Mouse (Mus musculus): ENCODE data around the gene Fam102b. TPM values are rescaled to one million over a fixed set of nuclear protein-coding genes. Genes with fewer than 3 reads are reported as not detected.

Fam102b gene
- total RNA-seq, 2 experiments from 2014 or later: 14.8 to 18.0 TPM

DNA sequence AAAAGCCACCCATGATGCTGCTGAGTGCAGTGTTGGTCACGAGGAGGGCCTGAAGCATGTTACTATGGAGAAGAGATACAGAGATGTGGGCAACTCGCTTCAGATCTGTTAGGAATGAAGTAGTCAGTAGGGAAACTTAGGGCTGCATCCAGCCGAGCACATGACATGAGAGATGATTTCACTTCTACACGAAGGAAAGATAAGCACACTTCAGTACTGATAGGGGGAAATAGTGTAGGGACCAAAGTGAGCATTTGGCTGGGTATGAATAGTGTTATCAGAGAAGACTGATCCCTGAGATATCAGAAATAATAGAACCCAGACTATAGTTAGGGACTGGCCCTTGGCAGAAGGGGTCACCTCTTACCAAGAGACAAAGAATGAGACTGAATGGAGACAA lies 14.8 kb downstream of the Fam102b start:
- DNase-seq: no peak

DNA sequence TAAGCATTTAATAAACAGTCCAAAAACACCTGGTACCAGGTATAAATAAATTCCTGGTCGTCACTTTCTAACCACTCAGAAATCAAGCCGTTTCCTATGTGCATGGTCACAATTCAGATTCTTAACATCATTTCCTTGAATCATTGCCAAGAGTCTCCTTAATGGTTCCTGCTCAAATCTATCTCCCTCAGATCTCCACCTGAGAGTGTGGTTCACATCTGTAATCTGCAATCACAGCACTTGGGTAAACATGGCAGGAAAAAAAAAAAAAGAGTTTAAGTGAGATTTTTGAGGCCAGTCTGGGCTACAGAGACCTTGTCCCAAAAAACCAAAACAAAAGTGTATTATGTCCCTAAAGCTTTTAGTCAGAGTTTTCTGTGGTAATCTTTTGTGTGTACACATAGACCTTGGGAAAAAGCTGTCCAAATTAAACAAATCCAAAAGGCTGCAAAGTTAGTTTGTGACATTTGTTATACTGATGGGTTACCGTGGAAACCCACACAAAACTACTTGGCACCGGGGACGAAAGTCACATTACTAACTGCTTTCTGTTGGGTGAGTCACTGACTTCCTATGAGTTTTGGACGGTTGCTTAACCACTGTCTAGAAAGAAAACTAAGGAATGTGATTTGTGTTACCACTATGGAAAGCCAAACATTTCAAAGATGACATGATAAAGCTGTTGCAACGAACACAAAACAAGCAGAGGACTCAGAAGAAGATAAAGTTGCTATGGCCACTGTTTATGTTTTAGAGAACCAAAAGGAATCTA lies 16.7 kb downstream of the Fam102b start:
- DNase-seq: peak; percentile 41

DNA sequence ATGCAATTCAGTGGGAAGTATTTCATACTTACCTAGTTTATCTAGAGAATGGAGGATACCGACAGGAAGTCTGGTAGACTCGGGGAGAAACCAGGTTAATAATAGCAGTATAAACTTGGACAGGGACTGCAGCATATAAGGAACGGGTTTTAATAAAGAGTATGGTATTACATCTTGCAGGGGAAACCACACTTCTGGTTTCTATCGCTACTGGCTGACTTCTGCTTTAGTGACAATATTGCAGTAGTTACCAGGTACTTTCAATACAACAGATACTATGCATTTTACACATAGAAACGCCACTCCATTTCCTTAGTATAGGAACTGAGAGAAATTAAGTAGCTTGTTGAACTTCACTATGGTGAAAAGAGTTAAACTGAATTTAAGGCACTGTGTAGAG lies 19.2 kb downstream of the Fam102b start:
- DNase-seq: no peak

DNA sequence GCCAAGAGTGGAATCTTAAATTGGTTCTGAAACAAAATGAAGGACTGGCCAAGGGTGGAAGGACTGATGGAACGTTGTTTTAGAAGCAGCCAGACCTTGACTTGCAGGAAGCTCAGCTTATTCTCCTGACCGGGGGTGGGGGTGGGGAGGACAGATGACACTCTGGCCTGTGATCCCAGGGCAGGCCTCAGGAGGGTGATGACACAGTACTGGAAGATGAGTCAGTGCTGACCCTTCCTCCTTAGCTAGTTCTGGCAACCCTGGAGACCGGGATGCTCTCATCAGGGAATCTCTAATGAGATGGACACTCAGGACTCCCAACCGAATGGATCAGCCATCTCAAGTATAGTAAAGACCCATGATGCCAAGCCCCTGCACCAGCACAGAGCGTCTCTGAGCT lies 21.6 kb downstream of the Fam102b start:
- no peak for DNase-seq

DNA sequence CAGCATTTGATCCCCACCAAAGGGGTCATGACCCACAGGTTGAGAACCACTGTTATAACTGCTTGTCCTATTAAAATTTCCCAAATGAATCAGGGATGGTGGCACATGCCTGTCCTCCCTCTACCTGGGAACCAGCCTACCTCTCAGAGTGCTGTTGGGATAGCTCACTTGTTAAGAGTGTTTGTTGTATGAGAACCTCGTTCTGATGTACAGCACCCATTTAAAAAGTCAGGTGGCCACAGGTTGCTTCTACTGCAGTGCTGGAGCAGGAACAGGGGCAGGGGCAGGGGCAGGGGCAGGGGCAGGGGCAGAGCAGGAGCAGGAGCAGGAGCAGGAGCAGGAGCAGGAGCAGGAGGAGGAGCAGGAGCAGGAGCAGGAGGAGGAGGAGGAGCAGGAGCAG lies 28.2 kb downstream of the Fam102b start:
- DNase-seq: no peak

DNA sequence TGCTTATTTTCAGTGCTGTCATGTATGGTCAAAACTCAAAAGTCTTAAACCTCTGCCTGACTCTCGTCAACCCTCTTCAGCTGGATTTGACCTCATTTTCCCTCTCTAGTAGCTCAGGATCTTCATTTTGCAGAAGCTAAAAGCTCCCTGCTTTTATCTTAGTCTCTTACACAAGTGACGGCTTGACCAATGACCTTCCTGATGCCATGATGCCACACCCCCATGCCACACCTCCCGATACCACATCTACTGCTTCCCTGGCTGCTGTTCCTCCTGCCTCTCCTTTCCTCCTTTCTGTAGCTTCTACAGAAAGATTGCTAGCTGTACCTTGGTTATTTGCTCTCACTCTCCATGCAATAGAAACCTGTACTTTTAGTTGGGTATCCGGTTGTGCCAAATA lies 29.6 kb downstream of the Fam102b start:
- DNase-seq: peak; percentile 10

DNA sequence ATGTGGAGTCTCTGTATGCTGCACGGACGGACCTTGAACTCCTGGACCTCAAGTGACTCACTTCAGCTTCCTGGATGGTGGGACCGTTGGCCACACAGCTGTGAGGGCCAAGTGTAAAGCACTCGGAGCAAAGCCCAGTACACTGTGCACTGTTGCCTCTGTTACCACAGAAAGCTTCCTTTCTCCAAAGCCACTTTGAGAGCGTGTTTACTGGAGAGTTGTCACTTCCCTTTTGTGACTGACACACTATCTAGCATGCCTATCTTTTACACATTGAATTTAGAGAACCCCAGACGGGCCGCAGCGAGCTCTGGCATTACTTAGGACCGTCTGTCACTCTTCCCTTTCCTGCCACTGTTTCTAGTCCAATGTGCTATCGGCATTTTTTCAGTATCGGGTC lies 30.1 kb downstream of the Fam102b start:
- DNase-seq: peak; percentile 37

DNA sequence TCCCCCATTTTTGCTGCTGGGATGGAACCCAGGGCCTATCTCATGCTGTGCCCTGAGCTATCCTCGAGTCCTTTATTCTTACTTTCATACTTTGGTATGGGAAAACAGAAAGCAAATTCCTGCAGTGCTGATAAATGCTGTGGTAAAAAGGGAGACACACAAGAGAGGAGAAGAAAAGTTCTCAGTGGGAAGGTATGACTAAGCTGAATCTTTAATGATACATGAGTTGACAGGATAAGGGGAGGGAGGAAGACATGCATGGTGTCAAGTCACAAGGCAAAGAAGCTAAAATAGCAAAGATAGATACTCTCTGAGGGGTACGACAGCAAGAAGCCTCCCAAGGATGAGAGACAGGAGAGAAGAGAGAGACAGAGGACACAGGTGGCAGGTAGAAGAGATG lies 32.0 kb downstream of the Fam102b start:
- DNase-seq: no peak

DNA sequence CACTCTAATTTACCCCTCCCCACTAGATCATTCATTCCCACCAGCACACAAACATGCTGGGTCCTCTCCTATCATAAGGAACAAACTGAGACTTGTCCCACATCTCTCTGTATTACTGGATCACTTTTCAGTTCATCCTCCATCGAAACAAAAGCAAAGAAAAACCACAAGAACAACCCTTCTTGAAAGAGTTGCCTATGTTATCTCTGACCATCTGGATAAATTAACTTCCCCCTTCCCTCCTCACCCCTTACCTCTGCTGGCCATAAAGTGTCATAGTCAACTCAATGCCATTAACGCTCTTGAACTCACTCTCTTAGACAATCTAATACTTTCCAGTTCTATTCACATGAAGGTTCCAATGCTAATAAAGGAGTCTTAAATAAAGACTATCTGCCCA lies 32.9 kb downstream of the Fam102b start:
- DNase-seq: no peak

DNA sequence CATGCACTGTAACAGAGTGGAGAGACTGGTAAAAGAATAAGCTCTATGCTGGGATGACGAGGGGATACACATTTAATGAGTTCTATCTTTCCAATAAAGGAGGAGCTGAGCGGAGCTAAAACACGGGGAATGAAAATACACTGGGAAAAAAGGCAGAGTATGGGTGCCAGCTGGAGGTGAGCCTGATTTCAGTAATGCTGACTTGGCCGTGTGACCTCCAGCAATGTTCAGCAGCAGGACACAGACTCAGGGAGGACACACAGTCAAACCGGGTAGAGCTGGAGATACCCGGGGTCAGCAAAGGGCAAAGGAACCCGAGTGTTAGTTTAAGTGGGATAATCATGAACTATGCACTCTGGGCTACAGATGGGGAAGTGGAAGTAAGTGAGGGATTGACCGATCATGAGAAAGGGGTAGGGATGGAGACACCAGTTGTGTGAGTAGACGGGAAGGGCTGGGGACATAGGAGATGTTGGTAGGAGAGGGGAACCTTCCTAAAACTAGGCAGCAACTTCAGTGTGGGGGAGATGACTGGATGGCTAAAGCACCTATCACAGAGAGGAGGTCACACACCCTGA lies 37.3 kb downstream of the Fam102b start:
- peak; percentile 46 for DNase-seq

DNA sequence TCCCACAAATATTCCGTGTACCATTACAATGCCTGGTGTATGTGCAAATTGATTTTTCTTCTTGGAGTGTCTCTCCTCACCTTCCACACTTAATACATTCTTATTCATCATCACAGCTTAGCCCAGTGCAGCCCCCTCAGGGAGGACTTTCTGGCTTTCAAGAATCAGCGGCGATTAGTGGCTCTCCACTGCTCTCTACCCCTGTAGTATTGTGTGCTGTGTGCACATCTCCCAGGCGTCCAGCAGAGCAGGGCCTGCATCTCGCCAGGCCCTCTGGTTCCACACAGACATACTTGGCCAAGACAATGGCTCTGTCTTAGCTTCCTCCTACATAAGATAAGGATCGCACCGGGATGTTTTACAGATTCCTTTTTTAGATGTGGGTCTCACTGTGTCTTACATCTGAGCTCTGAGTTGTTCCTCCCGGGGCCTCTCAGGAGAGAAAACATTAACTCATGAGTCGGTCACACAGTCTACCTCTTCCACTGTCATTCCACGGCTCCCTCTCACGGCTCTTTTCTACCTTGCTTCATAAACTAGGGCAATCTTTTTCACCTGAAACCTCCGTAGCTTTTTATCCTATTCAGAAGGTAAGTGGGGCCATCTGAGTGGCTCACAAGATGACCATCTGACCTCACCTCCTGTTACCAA lies 40.3 kb downstream of the Fam102b start:
- no peak for DNase-seq

DNA sequence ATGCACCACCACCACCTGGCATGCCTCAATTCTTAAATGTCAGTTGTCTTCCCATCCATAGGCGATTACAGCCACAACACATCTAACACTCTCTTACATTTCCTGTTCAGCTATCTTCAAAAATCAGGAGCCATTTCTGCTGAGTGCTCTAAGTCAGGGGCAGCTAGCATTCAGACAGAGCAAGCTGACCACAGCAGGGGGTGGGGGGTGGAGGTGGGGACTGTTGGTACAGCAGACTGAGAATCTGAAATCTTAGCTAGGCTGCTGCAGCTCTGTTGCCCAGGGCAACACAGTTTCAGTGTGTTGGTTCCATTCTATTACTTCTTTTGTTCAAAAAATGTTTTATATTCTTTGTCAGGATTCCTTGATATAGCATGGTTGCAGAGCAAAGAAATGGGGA lies 40.9 kb downstream of the Fam102b start:
- no peak for DNase-seq

DNA sequence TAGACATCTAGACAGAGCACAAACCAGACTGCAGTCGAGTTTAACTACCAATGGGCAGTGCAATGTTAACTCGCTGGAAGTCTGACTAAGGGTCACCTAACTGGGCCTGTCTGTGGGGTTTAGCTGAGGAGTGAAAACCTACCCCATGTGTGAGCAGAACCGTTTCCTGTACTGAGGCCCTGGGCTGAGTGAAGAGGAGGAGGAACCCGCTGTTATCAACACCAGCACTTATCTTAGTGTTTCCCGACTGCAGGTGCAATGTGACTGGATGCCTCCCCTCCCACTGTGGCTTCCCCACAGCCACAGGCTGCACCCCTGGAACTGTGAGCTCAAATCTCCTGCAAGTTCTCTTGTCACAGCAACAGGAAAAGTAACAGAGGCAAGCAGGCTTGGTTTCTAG lies 43.4 kb downstream of the Fam102b start:
- DNase-seq: no peak

DNA sequence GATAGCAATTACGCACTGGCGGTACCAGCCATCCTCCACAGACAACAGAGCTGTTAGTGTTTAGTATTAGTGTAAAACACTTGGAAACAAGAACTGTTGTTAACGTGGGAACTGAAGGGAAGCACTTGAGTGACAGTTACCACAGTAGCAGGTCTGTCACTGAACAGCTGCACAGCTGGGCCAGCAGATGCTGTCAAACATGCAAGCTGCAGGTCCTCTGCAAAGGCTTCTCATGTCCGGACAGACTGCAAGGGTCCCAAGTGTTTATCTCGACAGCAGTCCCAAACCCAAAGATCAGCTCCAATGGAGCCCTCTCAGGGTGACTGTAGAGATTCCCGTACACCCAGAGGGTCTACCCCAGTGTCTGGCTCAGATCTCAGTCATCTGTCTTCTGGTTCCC lies 45.5 kb downstream of the Fam102b start:
- DNase-seq: no peak

DNA sequence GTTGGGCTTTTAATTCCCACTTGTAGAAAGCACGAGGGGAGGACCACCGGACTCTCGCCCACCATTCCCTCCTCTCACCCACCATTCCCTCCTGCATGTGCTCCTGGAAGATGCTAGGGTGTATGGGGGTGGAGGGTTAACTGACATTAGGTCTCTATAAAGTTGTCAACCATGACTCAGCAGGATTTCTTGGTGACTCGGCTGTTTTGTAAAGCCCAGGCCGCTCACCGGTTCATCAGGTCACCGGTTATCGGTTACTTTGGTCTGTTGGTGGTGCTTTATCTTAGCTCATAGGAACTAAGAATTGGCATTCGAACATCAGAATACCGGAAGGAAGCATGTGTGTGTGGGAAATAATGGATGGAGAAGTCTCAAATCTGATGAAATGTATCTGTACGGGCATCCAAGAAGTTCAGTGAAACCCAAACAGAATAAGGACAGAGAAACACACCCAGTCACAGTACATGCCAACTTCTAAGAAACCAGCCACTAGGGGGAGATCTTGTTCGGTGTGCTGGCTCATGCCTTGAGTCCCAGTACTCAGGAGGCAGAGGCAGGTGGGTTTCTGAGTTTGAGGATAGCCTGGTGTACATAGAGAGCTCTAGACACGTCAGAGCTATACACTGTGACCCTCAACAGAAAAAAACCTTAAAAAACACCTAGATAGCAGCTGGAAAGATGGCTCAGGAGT lies 49.9 kb downstream of the Fam102b start:
- DNase-seq: no peak

DNA sequence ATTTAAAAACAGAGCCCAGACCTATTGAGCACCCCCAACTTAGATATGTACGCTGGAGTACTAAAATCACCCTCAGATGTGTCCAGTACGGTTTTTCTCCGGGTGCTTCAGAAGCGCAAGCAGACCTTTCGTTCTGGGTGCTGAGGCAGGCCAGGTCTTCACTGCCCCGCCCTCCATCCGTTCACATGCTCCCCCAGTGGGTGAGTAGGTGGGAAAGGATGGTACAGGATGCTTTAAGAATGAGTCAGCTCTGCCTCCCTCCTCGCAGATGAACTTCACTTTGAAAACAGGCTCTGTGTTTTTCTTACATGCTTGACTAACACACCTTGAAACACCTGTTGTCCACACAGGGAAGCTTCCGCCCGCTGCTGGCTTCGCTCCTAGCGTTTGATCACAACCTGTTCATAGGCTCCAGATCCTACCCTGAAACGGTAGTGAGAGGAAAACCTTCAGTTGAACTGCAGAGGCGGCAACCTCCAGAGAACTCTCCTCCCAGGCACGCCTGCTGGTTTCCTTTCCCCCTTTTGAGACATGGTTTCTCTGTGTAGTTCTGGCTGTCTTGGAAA lies 52.4 kb downstream of the Fam102b start:
- DNase-seq: no peak

DNA sequence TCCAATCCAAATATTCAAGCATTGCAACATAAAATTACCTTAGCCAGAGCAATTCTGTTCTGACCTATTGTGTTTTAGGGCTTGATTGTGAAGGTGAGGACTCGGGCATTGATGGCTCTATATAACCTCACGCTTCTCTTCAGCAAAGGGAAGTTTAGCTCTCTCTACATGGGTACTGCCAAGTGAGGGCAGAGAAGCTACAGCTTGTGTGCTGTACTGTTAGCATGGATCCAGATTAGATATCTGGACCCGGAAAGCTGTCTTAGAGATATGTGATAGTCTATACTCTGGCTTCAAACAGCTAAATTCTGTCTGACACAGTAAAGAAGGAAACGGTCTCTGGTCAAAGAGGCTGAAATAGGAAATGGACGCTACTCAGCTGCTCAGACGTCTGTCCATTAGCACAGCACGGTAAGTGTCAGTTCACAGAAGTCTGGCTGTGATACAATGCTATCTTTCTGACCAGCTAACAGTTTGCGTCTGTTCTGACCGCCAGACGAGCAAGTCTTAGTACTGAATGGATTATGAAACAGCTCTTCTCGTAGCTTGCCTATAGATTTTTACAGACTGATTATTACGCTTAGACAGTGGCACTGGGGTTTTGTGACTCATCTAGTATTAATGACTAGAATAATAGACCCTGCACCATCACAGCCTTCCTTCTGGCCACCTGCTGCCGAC lies 53.3 kb downstream of the Fam102b start:
- no peak for DNase-seq

DNA sequence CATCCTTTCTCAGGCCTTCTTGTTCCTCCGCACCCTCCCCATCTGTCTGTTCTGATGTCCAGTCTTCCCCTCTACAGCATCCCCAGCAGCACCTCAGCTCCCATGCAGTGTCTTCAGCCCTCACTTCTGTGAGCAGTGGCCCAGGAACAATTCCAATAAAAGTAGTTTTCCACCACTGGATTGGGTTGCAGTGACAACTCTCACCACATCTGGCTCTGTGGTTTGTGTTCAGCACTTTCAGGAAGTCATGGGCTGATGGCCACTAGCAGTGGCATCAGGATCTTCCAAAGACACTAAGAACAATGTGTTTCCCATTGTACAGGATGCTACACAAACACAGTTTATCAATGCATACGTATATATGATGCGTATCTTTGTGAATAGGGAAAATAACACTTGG lies 61.4 kb downstream of the Fam102b start:
- DNase-seq: no peak

DNA sequence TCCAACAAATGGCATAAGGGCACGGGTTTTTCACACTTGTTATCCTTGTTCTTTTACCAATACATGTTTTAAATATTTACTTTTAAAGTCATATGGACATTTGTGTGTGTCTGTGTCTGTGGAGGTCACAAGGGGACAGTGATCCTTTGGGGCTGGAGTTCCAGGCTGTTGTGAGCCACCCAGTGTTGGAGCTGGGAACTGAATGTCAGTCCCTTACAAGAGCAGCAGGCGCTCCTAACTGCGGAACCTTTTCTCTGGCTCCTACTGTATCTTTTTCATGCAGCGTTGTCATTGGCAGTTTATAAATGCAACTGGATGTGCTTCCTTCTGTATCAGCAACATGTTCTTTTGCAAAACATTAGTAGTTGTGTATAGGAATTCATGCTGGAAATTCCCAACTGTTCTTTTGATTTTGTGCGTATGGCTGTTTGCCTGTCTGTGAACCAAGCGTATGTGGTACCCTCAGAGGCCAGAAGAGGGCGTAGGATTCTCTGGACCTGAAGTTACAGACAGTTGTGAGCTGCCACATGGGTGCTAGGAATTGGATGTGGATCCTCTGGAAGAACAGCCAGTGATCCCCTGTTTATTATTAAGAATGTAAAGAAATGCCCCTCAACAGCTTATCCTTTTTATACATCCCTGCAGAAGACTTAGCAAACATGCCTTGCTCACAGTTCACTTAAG lies 62.9 kb downstream of the Fam102b start:
- DNase-seq: no peak

DNA sequence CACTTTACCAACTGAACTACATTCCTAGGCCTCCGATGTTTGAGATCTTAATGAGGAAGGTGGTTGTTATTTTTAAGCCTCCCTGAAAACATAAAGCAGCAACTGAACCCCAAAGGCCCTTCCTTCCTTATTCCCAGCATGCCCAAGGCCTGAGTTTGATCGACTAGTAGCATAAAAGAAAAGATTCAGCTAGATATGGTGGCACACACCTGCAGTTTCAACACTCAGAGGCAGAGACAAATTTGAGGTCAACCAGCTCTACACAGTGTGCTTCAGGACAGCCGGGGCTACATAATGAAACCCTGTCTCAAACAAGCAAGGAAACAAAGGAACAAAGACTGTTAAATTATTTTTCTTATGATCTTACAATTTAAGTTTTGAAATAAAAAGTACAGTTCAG lies 63.6 kb downstream of the Fam102b start:
- DNase-seq: no peak

DNA sequence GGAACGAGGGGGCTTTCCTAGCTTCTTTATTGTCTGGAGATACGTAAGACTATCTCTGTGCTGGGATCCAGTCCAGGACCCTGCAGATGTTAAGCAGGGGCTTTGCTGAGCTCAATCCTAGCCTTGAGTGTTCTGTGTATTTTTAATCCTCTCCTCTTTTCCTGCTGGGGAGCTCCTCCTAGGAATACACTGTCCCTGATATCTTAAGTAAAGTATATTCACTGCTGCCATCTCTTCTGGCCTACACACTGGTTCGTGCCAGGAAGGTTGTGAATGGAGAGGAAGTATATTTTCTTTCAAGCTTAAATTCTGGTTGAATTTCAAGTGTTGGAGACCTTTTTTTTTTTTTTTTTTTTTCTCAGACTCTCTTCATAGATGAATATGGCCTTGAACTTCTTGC lies 64.1 kb downstream of the Fam102b start:
- DNase-seq: no peak

DNA sequence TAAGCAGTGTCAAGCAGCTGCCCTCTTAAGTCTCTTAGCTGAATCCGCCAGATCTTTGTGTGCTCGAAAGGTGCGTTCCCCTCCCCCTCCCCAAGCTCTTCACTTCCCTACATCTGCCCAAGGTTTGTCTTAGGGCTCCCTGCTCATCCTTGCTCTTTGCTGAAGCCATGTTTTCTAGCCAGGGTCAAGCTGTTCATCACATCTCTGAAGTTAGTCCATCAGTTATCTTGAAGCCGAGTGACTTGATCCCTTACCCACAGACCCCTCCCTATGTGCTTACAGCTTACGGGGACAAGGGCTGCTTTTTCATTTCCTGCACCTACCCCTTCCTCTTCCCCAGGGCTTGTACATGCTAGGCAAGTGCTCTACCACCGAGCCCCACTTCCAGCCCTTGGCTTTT lies 65.8 kb downstream of the Fam102b start:
- no peak for DNase-seq
